Mouse (Mus musculus): ENCODE results near the gene Hist1h4k.
"Not testable (repeated sequence)": the region's sequence is repeated elsewhere in the genome, so short reads cannot be mapped to it uniquely, and the experiment has no call there.

Gene Hist1h4k

DNA sequence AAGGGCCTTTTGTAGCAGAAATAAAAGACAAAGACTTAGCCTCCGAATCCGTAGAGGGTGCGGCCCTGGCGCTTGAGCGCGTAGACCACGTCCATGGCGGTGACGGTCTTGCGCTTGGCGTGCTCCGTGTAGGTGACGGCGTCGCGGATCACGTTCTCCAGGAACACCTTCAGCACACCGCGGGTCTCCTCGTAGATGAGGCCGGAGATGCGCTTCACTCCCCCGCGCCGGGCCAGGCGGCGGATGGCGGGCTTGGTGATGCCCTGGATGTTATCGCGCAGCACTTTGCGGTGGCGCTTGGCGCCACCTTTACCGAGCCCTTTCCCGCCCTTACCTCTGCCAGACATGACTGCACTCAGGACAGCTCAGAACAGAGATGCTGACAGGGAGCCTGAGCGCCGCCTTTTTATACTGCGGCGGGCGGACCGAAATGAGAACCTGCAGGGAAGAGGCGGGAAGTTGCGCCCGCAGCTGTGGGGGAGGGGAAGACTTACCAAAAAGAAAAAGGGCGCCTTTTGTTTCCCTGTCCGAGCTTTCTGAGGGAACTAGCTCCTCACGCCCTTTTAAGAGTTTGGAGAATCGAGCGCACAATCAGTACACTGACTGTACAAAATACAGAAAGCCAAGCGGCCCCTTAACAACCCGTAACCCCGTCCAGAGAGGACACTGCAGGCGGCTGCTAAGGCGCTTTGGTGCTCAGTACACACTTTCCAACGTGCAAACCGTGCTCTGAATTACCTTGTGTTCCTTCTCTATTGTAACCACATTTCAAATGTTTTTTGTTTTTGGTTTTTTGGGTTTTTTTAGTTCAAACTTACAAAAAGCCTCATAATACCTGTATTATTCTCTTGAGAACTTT, at the start of gene Hist1h4k:
TSS of gene Hist1h4k (minus strand) at position 347 of the 859 bp plus-strand sequence.
- in situ Hi-C loops (cut with MboI; ENCODE audit: low pct_unique_long_range_greater_than_20kb in 1 of 2, low sequenced_read_pairs in 2 of 2, unreplicated experiment in 1 of 2): not testable (repeated sequence)

DNA sequence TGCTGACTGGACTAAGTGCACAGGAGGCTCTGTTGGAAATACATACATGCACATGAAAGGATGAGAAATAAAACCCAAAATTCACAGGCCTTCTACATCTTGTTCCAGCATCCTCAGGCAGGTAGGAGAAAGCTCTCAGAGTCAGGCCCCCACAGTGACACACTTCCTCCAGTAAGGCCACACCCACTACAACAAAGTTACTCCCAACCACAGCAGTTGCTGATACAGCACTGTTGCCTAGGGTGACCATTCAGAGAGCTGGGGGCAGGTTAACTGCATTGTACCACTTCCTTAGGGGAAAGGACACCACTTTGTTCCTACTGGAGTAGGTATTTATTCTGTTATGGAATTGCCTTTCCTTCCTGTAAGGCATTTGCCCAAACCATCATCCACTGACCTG, 46.9 kb upstream of the Hist1h4k start:
- in situ Hi-C loops (cut with MboI; ENCODE audit: low pct_unique_long_range_greater_than_20kb in 1 of 2, low sequenced_read_pairs in 2 of 2, unreplicated experiment in 1 of 2): not testable (repeated sequence)

DNA sequence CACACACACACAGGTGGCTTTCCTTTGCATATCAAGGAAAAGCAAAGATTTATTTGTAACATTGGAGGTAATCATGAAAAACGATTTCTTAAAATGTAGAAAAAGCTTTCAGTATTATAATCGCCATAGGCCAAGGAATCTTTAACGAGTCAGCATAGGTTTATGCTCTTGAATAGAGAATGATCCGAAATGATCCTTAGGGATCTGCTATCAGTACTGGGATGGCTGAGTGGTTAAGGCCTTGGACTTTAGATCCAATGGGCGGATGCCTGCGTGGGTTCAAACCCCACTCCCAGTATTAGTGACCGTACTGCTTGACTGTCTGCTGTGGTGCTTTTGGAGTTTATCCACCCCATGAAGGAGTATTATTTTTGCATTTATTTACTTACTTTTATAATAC, 45.3 kb upstream of the Hist1h4k start:
- in situ Hi-C loops (cut with MboI; ENCODE audit: low pct_unique_long_range_greater_than_20kb in 1 of 2, low sequenced_read_pairs in 2 of 2, unreplicated experiment in 1 of 2): no loop called here

DNA sequence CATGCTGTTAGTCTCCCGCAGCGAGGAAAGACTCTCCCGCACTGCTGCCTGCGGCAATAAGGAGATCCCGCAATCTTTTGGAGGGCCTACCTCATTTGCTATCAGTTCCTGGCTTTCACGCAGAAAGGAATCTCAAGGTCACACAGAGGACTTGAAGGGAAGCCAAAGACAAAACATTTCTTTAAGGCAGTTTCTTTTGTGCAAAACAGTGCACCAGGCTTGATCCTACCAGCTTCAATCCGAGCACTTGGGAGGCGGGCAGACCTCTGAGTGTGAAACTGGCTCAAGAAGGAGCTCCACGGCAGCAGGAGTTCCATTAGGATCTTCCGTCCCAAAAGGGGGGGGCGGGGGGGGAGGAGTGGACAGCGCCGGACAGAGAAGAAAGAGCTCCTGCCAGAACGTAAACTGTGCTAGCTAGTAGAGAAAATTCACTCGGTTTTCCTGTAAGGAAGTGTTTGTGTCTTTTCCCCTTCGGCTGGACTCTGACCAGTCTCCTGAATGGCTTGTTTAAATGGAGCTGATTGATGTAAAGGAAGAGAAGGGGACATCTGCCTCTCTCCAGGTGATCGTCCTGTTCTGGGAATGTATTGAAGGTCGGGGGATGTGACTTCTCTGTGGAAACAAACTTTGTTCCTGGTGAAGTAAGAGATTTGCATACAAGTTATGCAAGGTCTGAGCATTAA, 40.4 kb upstream of the Hist1h4k start:
- in situ Hi-C loops (cut with MboI; ENCODE audit: low pct_unique_long_range_greater_than_20kb in 1 of 2, low sequenced_read_pairs in 2 of 2, unreplicated experiment in 1 of 2): no loop called here

DNA sequence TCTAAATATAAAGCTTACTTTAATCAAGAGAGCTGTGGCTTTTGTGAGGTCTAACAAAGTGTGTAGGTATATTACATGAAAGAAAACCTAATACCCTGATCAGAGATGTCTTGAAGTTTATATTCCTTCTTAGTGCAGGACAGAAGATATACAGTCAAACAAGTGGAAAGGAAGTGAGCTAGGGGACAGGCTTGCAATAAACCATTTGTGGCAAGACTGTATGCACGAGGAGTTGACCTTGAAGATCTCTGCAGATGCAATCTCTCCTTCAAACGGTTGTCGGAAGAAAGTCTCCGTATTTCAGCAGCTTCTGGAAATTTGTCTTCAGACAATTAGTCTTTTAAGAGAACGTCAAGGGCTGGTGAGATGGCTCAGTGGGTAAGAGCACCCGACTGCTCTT, 39.6 kb upstream of the Hist1h4k start:
- in situ Hi-C loops (cut with MboI; ENCODE audit: low pct_unique_long_range_greater_than_20kb in 1 of 2, low sequenced_read_pairs in 2 of 2, unreplicated experiment in 1 of 2): no loop called here

DNA sequence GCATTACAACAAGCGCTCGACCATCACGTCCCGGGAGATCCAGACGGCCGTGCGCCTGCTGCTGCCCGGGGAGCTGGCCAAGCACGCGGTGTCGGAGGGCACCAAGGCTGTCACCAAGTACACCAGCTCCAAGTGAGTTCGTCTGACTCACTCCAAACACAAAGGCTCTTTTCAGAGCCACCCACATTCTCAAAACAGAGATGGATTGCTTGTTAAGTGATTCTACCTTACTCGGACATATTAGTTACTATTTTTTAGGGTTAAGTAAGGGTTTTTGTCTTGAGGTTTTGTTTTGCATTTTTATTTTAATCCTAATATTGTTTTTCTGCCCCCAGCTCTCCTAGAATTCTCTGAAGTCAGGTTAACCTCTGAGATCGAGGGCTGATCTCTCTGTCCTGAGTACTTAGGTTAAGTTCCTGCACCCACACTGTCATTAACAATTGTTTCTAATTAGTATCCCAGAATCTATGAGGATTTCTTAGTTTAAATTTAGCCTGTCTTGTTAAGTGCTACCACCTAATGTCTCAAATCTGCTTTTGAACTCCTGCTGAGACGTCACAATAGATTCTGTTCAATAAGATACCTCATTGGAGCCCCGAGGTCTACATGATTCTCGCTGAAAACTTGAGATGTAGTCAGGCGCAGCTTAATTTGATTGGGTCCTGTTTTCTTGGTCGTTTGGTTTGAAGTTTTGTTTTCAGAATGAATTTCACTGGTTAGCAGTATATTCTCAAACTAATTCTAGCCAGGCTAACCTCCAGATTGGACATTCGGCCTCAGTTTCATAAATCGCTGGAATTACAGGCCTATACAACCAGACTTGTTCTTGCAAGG, 37.7 kb upstream of the Hist1h4k start:
- in situ Hi-C loops (cut with MboI; ENCODE audit: low pct_unique_long_range_greater_than_20kb in 1 of 2, low sequenced_read_pairs in 2 of 2, unreplicated experiment in 1 of 2): no loop called here

DNA sequence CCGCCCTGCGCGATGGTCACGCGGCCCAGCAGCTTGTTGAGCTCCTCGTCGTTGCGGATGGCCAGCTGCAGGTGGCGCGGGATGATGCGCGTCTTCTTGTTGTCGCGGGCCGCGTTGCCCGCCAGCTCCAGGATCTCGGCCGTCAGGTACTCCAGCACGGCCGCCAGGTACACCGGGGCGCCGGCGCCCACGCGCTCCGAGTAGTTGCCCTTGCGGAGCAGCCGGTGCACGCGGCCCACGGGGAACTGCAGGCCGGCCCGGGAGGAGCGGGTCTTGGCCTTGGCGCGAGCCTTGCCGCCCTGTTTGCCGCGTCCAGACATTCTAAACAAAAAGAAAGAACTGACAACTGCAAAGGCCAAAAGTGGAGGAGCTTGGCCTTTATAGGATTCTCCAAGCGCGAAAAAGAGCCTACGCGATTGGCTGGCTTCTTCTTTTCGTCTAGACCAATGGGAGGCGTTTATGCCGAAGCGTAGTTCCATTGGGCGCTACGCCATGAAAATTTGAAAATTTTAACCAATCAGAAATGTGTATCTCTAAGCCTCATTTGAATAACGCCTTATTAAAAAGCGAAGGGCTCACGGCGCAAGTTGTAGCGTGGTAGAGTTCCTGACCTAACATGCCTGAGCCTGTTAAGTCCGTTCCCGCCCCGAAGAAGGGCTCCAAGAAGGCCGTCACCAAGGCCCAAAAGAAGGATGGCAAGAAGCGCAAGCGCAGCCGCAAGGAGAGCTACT, 36.8 kb upstream of the Hist1h4k start, which contains the start of the genes Hist1h2an and Hist1h2bp:
TSS of gene Hist1h2an (minus strand) at position 320 of the 731 bp plus-strand sequence.
TSS of gene Hist1h2bp (plus strand) at position 563 of the 731 bp plus-strand sequence.
- in situ Hi-C loops (cut with MboI; ENCODE audit: low pct_unique_long_range_greater_than_20kb in 1 of 2, low sequenced_read_pairs in 2 of 2, unreplicated experiment in 1 of 2): not testable (repeated sequence)

DNA sequence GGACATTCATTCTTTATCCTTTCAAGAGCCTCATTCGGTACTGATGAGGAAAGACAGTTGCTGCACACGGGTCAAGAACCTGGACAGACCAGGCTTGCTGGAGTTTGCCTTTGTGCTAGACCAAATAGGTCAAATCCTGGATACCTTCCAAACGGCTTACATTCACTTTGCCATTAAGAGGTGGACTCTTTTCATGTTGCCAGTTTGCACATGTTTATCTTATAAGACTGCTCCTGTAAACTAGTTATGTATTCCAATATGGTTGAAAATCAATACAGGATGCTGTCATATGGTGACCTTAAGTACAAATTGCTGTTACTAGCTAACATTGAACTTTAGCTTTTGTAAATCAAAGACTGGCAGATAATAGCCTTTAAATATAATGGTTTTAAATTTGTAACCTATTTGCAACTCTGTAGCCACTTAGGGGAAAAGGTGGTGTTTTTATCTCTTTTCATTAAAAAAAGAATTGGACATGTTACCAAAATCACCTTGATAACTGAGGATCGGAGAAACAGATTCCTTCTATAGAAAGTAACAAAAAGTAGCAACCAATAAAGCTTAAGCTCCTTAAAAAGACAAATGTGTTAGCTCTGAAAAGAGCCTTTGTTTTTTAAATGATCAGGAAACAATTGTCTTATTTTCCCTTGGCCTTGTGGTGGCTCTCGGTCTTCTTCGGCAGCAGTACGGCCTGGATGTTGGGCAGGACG, 36.0 kb upstream of the Hist1h4k start:
- in situ Hi-C loops (cut with MboI; ENCODE audit: low pct_unique_long_range_greater_than_20kb in 1 of 2, low sequenced_read_pairs in 2 of 2, unreplicated experiment in 1 of 2): no loop called here

DNA sequence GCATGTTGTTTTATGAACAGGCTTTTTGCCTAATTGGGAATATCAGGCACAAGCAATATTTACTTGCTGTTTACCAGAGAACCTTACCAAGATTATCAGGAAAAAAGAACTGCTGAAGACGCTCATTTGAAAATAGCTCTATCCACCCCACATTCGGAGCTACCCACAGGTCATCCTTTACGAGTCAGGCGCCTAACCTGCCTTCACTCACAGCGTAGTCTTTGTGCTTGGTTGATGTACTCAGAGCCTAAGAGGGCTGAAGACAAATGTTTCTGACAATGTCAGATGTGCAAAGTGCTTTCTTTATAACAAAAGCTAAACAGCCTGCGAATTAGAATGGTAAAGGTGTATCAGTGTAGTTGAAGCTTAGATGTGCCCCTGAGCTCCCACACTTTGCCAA, 34.0 kb upstream of the Hist1h4k start:
- in situ Hi-C loops (cut with MboI; ENCODE audit: low pct_unique_long_range_greater_than_20kb in 1 of 2, low sequenced_read_pairs in 2 of 2, unreplicated experiment in 1 of 2): no loop called here

DNA sequence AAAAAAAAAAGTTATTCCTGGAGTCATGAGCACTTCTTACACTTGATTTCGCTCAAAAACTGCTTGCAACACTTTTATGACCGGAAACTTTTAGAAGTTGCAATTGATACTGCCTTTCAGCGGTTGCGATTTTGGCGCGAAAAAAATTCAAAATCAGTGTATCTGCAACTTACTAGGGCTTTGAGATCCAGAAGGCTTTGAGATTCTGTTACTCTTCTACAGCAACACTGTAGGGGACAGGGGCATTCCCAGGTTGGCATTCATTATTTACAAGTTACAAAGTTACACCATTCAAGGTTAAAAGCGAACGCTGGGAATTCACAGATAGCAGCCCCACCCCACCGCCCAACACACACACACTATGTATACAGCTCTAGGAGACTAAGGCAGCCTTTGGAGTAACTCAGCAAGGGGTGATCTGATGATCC, 33.4 kb upstream of the Hist1h4k start:
- in situ Hi-C loops (cut with MboI; ENCODE audit: low pct_unique_long_range_greater_than_20kb in 1 of 2, low sequenced_read_pairs in 2 of 2, unreplicated experiment in 1 of 2): no loop called here

DNA sequence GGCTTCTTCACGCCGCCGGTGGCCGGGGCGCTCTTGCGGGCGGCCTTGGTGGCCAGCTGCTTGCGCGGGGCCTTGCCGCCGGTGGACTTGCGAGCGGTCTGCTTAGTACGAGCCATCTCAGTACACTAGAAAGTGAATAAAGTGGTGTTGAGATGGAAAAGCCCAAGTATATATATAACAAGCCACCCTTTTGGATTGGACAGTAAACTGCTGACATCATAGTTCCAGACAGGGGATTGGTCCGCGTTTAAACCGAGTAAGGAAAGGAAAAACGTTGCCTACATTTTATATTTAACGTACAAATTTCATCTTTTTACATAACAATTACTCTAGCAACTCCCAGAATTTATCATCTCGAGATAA, 32.9 kb upstream of the Hist1h4k start, which contains the start of gene Hist1h3i:
TSS of gene Hist1h3i (minus strand) at position 116 of the 363 bp plus-strand sequence.
- in situ Hi-C loops (cut with MboI; ENCODE audit: low pct_unique_long_range_greater_than_20kb in 1 of 2, low sequenced_read_pairs in 2 of 2, unreplicated experiment in 1 of 2): no loop called here

DNA sequence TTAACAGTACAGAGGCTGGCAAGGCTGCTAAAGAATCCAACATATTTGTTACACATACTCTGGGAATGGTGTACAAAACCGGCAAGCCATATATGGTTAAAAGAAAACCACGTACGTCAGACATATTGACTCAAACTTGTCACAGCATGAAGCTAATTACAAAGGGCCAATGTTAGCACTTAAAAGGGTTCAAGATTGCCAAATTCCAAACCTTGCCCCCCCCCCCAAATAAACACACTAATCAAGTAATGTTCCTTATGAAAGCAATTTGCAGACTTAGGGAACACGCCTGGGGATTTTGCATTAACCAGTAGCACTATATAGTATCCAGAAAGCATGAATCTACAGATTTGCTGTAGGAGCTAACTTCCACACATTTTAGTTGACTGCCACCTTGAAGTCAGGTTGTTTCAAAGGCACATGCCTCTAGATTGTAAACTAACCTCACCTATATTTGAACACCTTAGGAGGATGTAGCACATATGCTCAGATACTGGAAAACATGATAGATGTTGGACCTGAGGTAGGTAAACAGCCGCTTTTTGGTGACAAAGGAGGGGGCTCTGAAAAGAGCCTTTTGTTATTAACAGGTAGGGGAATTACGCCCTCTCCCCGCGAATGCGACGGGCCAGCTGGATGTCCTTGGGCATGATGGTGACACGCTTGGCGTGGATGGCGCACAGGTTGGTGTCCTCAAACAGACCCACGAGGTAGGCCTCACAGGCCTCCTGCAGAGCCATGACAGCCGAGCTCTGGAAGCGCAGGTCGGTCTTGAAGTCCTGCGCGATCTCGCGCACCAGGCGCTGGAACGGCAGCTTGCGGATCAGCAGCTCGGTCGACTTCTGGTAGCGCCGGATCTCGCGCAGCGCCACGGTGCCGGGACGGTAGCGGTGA, 32.3 kb upstream of the Hist1h4k start:
- in situ Hi-C loops (cut with MboI; ENCODE audit: low pct_unique_long_range_greater_than_20kb in 1 of 2, low sequenced_read_pairs in 2 of 2, unreplicated experiment in 1 of 2): not testable (repeated sequence)

DNA sequence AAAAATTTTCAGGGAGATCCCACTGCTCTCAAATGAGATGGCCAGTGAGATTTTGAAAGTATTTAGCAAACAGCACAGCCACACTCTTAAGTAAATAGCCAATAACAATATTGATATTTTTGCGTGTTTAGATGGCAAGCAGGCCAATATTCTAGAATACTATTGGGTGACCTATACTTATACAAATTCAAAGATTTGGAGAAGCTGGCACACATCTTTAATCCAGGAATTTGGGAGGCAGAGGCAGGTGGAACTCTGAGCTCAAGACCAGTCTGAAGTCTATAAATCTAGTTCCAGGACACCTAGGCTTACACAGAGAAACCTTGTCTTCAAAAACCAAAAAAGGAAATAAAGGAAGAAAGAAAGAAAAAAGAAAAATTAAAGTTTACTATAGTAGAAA, 31.3 kb upstream of the Hist1h4k start:
- in situ Hi-C loops (cut with MboI; ENCODE audit: low pct_unique_long_range_greater_than_20kb in 1 of 2, low sequenced_read_pairs in 2 of 2, unreplicated experiment in 1 of 2): no loop called here

DNA sequence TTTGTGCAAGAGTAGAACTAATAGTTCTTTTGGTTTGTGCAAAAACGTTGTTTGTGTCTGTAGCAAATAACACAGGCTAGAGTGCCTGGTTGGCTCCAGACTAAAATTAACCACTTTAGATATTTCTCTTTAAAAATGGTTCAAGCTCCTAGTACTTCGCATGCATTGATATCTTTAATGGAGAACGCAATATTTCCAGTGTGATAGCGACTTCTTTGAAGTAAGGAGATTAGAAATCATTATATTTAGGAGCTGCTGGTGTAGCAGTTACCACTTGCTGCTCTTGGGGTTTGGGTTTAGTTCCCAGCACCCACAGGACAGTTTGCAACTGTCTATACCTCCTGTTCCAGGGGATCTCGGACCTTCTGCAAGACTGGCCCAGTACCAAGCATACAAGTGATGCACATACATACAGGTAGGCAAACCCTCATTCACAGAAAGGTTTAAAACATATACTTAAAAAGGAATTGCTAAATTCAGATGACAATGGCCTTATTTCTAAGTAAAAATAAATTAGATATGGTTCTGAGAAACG, 30.8 kb upstream of the Hist1h4k start:
- in situ Hi-C loops (cut with MboI; ENCODE audit: low pct_unique_long_range_greater_than_20kb in 1 of 2, low sequenced_read_pairs in 2 of 2, unreplicated experiment in 1 of 2): no loop called here

DNA sequence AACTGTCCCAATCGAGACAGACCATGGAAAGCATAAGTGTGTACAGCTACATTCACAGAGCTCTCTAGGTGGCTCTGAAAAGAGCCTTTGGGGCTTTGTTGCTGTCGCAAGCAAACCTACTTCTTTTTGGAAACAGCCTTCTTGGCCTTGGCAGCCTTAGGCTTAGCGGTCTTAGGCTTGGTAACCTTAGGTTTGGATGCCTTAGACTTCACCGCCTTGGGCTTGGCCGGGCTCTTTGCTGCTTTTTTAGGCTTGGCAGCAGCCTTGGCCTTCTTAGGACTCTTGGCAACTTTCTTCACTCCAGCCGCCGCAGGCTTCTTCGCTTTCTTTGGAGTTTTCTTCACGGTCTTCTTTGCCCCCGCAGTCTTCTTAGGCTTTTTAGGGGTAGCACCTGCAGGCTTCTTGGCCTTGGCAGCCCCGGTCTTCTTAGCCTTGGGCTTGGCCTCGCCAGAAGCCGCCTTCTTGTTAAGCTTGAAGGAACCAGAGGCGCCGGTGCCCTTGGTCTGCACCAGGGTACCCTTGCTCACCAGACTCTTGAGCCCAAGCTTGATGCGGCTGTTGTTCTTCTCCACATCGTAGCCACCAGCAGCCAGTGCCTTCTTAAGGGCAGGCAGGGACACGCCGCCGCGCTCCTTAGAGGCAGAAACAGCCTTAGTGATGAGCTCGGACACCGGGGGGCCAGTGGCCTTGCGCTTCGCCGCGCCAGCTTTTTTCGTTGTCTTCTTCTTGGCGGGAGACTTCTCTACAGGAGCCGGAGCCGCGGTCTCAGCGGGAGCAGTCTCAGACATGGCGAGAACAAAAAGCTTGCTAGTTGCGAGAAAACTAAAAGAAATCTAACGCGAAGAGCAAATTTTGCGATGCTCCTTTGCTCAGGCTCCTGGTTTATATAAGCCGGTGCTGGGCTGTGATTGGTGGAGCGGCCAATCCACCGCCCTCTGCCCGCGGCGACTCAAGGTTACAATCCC, 29.7 kb upstream of the Hist1h4k start, which contains the start of gene Hist1h1b:
TSS of gene Hist1h1b (minus strand) at position 859 of the 965 bp plus-strand sequence.
- in situ Hi-C loops (cut with MboI; ENCODE audit: low pct_unique_long_range_greater_than_20kb in 1 of 2, low sequenced_read_pairs in 2 of 2, unreplicated experiment in 1 of 2): no loop called here

Data from mouse embryonic stem cell (cell line).